Mouse (Mus musculus) forebrain, embryonic 13.5 days (tissue): ENCODE data around the gene Pomgnt2. TPM values are rescaled to one million over a fixed set of nuclear protein-coding genes. Genes with fewer than 3 reads are reported as not detected.

Experiments used
- ATAC-seq: fragments of 200-750 bp; cut with Nextera tagmentation; 2 replicates; pipeline ENCODE4 v1.8.0; 2017
- H3K27ac ChIP-seq: fragments of 300-500 bp; sonication (generic); 2 replicates; pipeline ENCODE4 v1.5.1; 2015; ENCODE audit warnings: inconsistent platforms, mild to moderate bottlenecking, moderate library complexity
- H3K27me3 ChIP-seq: fragments of 300-500 bp; sonication (generic); 2 replicates; pipeline ENCODE4 v1.6.1; 2015; ENCODE audit warnings: mild to moderate bottlenecking, inconsistent platforms
- H3K36me3 ChIP-seq: fragments of 300-500 bp; sonication (generic); 2 replicates; pipeline ENCODE4 v1.6.1; 2015; ENCODE audit warnings: mild to moderate bottlenecking, inconsistent platforms; ENCODE audit not compliant: poor library complexity, severe bottlenecking
- H3K4me1 ChIP-seq: fragments of 300-500 bp; sonication (generic); 2 replicates; pipeline ENCODE4 v1.6.1; 2015; ENCODE audit warnings: inconsistent platforms
- H3K4me2 ChIP-seq: fragments of 300-500 bp; sonication (generic); 2 replicates; pipeline ENCODE4 v1.6.1; 2015; ENCODE audit warnings: inconsistent platforms, mild to moderate bottlenecking, moderate library complexity
- H3K4me3 ChIP-seq: fragments of 300-500 bp; sonication (generic); 2 replicates; pipeline ENCODE4 v1.5.1; 2015; ENCODE audit warnings: mild to moderate bottlenecking, inconsistent platforms
- H3K9ac ChIP-seq: fragments of 300-500 bp; sonication (generic); 2 replicates; pipeline ENCODE4 v1.6.1; 2015; ENCODE audit warnings: mild to moderate bottlenecking, inconsistent platforms
- H3K9me3 ChIP-seq: fragments of 300-500 bp; sonication (generic); replicated peaks from 2 replicates; pipeline ENCODE4 v1.6.1; 2016; ENCODE audit warnings: inconsistent platforms
- WGBS: fragments of 180-500 bp; shearing (Covaris S2); methylation state at CpG from one replicate; pipeline ENCODE4 v1.1.7; 2015; 5-methylcytosine and 5-hydroxymethylcytosine counted together
- polyA plus RNA-seq: library from polyadenylated mRNA; unstranded; fragments of >200 nt; fragmentation: Nextera tagmentation; extraction: Ambion mirVana; gene quantifications from 2 replicates; pipeline ENCODE4 v1.2.1, GENCODE M21; 2015

The Pomgnt2 gene
- polyA plus RNA-seq, 1 experiment from 2014 or later = 16.7 TPM

GRCm38 (mm10) chr9:122010751-122011150, 13.8 kb upstream of the Pomgnt2 start:
- H3K4me3 ChIP-seq = no peak overlapping the region
- H3K36me3 ChIP-seq = no peaks in the 10 kb centered on the region
- no peaks in the 10 kb centered on the region for H3K27me3 ChIP-seq
- no peaks in the 10 kb centered on the region for H3K9me3 ChIP-seq
- ATAC-seq = no peak
- peaks cover 4% of the 10 kb centered on the region; the same call in 1 of the 2 replicates for H3K4me1 ChIP-seq
- no peak overlapping the region for H3K9ac ChIP-seq
- no peak overlapping the region for H3K27ac ChIP-seq
- H3K4me2 ChIP-seq = no peak overlapping the region
- 89% methylated on average over 2 of the region's 2 CpGs for WGBS

- H3K9me3 ChIP-seq = no peaks in the 10 kb centered on the region
- H3K4me1 ChIP-seq = peaks cover 4% of the 10 kb centered on the region; the same call in 1 of the 2 replicates
- no peak overlapping the region for H3K9ac ChIP-seq
- H3K27ac ChIP-seq = no peak overlapping the region
- 31% methylated on average over 2 of the region's 2 CpGs for WGBS
- peak; percentile 57; the same call in 1 of the 2 replicates for ATAC-seq
- no peaks in the 10 kb centered on the region for H3K36me3 ChIP-seq
- H3K4me2 ChIP-seq = no peak overlapping the region
- no peaks in the 10 kb centered on the region for H3K27me3 ChIP-seq
- no peak overlapping the region for H3K4me3 ChIP-seq
Observed at GRCm38 (mm10) chr9:122008876-122009275, 12.0 kb upstream of the Pomgnt2 start.

GRCm38 (mm10) chr9:122006609-122007008, 9.7 kb upstream of the Pomgnt2 start:
- ATAC-seq = no peak
- Histone ChIP-seq H3K9me3 (no peaks in the 10 kb centered on the region), H3K4me2 (no peak overlapping the region), H3K27me3 (no peaks in the 10 kb centered on the region), H3K4me3 (no peak overlapping the region), H3K27ac (no peak overlapping the region), H3K36me3 (no peaks in the 10 kb centered on the region), H3K4me1 (peaks cover 4% of the 10 kb centered on the region; the same call in 1 of the 2 replicates), H3K9ac (no peak overlapping the region)
- WGBS = 10% methylated on average over 7 of the region's 7 CpGs

- Histone ChIP-seq H3K36me3 (no peaks in the 10 kb centered on the region), H3K27me3 (no peaks in the 10 kb centered on the region), H3K4me3 (no peak overlapping the region), H3K4me2 (no peak overlapping the region), H3K27ac (no peak overlapping the region), H3K4me1 (peaks cover 4% of the 10 kb centered on the region; the same call in 1 of the 2 replicates), H3K9me3 (no peaks in the 10 kb centered on the region), H3K9ac (no peak overlapping the region)
- 93% methylated on average over 2 of the region's 2 CpGs for WGBS
- no peak for ATAC-seq
Observed at GRCm38 (mm10) chr9:122006175-122006574, 9.3 kb upstream of the Pomgnt2 start.

GRCm38 (mm10) chr9:121997978-121998377, 1.1 kb upstream of the Pomgnt2 start:
- 0 out of 2 replicates have a peak, but pooled peaks cover 2% of the 10 kb centered on the region for H3K27me3 ChIP-seq
- H3K4me1 ChIP-seq = peaks cover 19% of the 10 kb centered on the region
- no peak overlapping the region for H3K4me2 ChIP-seq
- WGBS = 76% methylated on average over 4 of the region's 4 CpGs
- H3K4me3 ChIP-seq = no peak overlapping the region
- no peak overlapping the region for H3K9ac ChIP-seq
- no peak overlapping the region for H3K27ac ChIP-seq
- no peak for ATAC-seq
- H3K9me3 ChIP-seq = no peaks in the 10 kb centered on the region
- H3K36me3 ChIP-seq = no peaks in the 10 kb centered on the region

GRCm38 (mm10) chr9:121995508-121996131, 1.3 kb downstream of the Pomgnt2 start:
- Histone ChIP-seq H3K4me3 (peak overlapping the region; percentile 91), H3K27me3 (0 out of 2 replicates have a peak, but pooled peaks cover 2% of the 10 kb centered on the region), H3K36me3 (no peaks in the 10 kb centered on the region), H3K4me2 (peak overlapping the region; percentile 75), H3K27ac (no peak overlapping the region), H3K4me1 (peaks cover 19% of the 10 kb centered on the region), H3K9me3 (no peaks in the 10 kb centered on the region), H3K9ac (peak overlapping the region; percentile 93)
- ATAC-seq = peak; percentile 89
- WGBS = 0% methylated on average over 53 of the region's 53 CpGs

GRCm38 (mm10) chr9:121995077-121995476, 1.8 kb downstream of the Pomgnt2 start:
- Histone ChIP-seq H3K4me2 (peak overlapping the region; percentile 75), H3K36me3 (peaks cover 4% of the 10 kb centered on the region), H3K9ac (peak overlapping the region; percentile 93), H3K4me3 (peak overlapping the region; percentile 91), H3K27me3 (0 out of 2 replicates have a peak, but pooled peaks cover 2% of the 10 kb centered on the region), H3K9me3 (no peaks in the 10 kb centered on the region), H3K27ac (no peak overlapping the region), H3K4me1 (peaks cover 19% of the 10 kb centered on the region)
- 11% methylated on average over 10 of the region's 10 CpGs for WGBS
- ATAC-seq = peak; percentile 4; the same call in 1 of the 2 replicates

- 56% methylated on average over 3 of the region's 3 CpGs for WGBS
- no peak overlapping the region for H3K4me3 ChIP-seq
- peaks cover 5% of the 10 kb centered on the region for H3K36me3 ChIP-seq
- no peak overlapping the region for H3K9ac ChIP-seq
- peaks cover 23% of the 10 kb centered on the region for H3K4me1 ChIP-seq
- H3K27me3 ChIP-seq = 0 out of 2 replicates have a peak, but pooled peaks cover 2% of the 10 kb centered on the region
- no peaks in the 10 kb centered on the region for H3K9me3 ChIP-seq
- ATAC-seq = no peak
- H3K4me2 ChIP-seq = no peak overlapping the region
- no peak overlapping the region for H3K27ac ChIP-seq
Observed at GRCm38 (mm10) chr9:121993047-121993446, 3.9 kb downstream of the Pomgnt2 start.

GRCm38 (mm10) chr9:121991041-121991440, 5.9 kb downstream of the Pomgnt2 start:
- peaks cover 5% of the 10 kb centered on the region for H3K36me3 ChIP-seq
- H3K4me2 ChIP-seq = no peak overlapping the region
- H3K4me1 ChIP-seq = peaks cover 23% of the 10 kb centered on the region
- H3K9me3 ChIP-seq = no peaks in the 10 kb centered on the region
- no peak overlapping the region for H3K27ac ChIP-seq
- H3K9ac ChIP-seq = no peak overlapping the region
- 69% methylated on average over 5 of the region's 5 CpGs for WGBS
- no peaks in the 10 kb centered on the region for H3K27me3 ChIP-seq
- H3K4me3 ChIP-seq = no peak overlapping the region
- ATAC-seq = no peak

GRCm38 (mm10) chr9:121989536-121989935, 7.4 kb downstream of the Pomgnt2 start:
- Histone ChIP-seq H3K36me3 (peaks cover 5% of the 10 kb centered on the region), H3K9ac (no peak overlapping the region), H3K27ac (no peak overlapping the region), H3K4me2 (no peak overlapping the region), H3K27me3 (no peaks in the 10 kb centered on the region), H3K4me3 (no peak overlapping the region), H3K4me1 (peaks cover 19% of the 10 kb centered on the region), H3K9me3 (no peaks in the 10 kb centered on the region)
- no peak for ATAC-seq
- 27% methylated on average over 5 of the region's 5 CpGs for WGBS

GRCm38 (mm10) chr9:121988910-121989309, 8.0 kb downstream of the Pomgnt2 start:
- WGBS = 75% methylated on average over 3 of the region's 3 CpGs
- no peaks in the 10 kb centered on the region for H3K9me3 ChIP-seq
- peaks cover 5% of the 10 kb centered on the region for H3K36me3 ChIP-seq
- no peak overlapping the region for H3K27ac ChIP-seq
- no peaks in the 10 kb centered on the region for H3K27me3 ChIP-seq
- ATAC-seq = no peak
- H3K4me1 ChIP-seq = peaks cover 13% of the 10 kb centered on the region
- no peak overlapping the region for H3K9ac ChIP-seq
- no peak overlapping the region for H3K4me2 ChIP-seq
- H3K4me3 ChIP-seq = no peak overlapping the region

GRCm38 (mm10) chr9:121984465-121985461, 12.1 kb downstream of the Pomgnt2 start:
- WGBS = 74% methylated on average over 15 of the region's 15 CpGs
- Histone ChIP-seq H3K27ac (no peak overlapping the region), H3K4me1 (peaks cover 8% of the 10 kb centered on the region; the same call in 1 of the 2 replicates), H3K4me3 (no peak overlapping the region), H3K9me3 (no peaks in the 10 kb centered on the region), H3K4me2 (no peak overlapping the region), H3K9ac (no peak overlapping the region), H3K27me3 (no peaks in the 10 kb centered on the region), H3K36me3 (peaks cover 17% of the 10 kb centered on the region)
- peak; percentile 66 for ATAC-seq
